Mouse (Mus musculus): ENCODE data around the gene Tgfb1.

Tgfb1 gene

DNA sequence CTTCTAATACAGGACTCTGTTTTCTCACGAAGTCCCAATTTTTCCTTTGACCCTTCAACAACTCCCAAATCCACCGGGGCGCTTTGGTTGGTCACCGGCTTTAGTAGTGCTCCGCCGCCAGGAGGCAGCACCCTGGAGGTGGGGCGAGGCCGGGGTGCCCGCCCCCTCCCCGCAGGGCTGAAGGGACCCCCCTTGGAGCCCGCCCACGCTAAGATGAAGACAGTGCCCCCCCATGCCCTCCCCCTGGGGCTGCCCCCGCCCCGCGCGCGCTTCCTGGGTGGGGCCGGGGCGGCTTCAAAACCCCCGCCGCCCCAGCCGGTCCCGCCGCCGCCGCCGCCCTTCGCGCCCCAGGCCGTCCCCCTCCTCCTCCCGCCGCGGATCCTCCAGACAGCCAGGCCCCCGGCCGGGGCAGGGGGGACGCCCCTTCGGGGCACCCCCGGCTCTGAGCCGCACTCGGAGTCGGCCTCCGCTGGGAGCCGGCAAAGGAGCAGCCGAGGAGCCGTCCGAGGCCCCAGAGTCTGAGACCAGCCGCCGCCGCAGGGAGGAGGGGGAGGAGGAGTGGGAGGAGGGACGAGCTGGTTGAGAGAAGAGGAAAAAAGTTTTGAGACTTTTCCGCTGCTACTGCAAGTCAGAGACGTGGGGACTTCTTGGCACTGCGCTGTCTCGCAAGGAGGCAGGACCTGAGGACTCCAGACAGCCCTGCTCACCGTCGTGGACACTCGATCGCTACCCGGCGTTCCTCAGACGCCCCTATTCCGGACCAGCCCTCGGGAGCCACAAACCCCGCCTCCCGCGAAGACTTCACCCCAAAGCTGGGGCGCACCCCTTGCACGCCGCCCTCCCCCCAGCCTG is at the start of gene Tgfb1:
Gene Tgfb1 (plus strand): TSS at position 323 of the 852 bp plus-strand sequence.
- ChIA-PET CTCF (interaction anchor here (0.6 to 3.0 kb wide), 19 partner anchors 8 to 581 kb away, joined by 3 to 15 read pairs (median 4); partner anchors contain the start of genes Cic (in 1 of the 4) and Tmem91 (in 1 of the 4)), POLR2A (interaction anchor here (0.6 to 2.5 kb wide), 21 partner anchors 9 to 389 kb away, joined by 3 to 13 read pairs (median 4); partner anchors contain the start of genes Tmem91 (in 2 of the 4), Hnrnpul1 (in 1 of the 4) and Pafah1b3 (in 1 of the 4))

DNA sequence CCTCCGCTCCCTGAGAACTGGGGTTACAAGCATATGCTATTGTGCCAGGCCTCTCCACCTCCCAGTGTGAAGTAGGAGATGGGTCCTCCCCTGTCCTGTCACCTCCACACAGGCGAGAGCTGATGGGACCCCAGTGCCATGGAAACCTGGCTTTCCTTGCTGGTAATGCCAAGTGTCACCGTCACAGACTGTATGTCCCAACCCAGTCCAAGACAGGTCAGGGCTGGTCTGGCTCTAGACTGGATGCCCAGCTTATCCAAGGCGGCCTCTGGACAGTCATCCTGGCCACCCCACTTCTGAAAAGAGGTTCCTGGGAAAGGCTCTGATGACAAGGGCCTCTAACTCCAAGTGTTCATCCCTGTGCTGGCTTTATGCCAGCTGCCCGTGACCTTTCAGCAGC is 49.7 kb upstream of the Tgfb1 start:
- ChIA-PET POLR2A (interaction anchor here (0.6 to 2.2 kb wide), 11 partner anchors 8 to 44 kb away, joined by 3 to 9 read pairs (median 3); partner anchors contain the start of genes B9d2 (in 1 of the 4) and Exosc5 (in 1 of the 4)), CTCF (interaction anchor here in 1 of 4 experiments (0.7 kb wide), 1 partner anchor 234 kb away, joined by 3 read pairs; no protein-coding TSS in a partner anchor)

DNA sequence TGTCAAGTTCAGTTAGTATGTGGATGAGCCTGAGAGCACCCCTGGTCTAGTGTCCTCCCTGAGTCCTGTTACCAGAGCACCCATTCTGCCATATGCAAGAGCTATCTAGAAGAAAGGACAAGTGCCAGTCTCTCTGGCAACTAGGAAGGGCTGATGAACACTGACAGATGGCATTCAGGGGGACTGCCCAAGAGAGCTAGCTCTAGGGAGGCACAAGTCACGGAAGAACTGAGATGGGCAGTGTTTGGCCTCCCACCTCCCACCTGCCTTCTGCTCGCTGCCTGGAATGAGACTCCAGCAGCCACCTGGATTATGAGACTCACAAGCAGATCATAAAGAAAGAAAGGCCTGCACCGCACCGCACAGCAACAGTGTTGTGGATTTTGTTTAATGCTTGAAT is 47.0 kb upstream of the Tgfb1 start:
- POLR2A ChIA-PET: interaction anchor here in 1 of 4 experiments (0.7 kb wide), 1 partner anchor 754 kb away, joined by 3 read pairs; no protein-coding TSS in a partner anchor
- CTCF ChIA-PET: interaction anchor here in 1 of 4 experiments (0.6 kb wide), 1 partner anchor 60 kb away, joined by 3 read pairs; no protein-coding TSS in a partner anchor

DNA sequence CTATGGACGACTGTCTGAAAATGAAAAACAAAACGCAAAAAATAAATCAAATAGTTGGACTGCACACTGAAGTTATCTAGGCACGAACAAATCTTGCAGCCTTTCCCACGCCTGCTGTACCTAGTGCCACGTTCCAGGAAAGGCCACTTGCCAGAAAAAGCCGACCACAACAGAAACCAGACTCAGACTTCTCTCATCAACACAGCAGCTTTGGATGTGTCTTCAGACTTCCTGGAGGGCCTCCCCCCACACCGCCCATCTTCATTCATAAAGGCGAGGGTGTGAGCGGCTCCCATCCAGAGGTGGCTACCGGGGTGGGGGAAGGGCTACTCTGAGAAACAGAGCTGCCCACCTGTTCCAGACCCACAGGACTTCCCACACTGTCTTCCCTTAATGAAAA is 42.7 kb upstream of the Tgfb1 start:
- ChIA-PET POLR2A (interaction anchor here in 2 of 4 experiments (0.8 to 3.9 kb wide), 8 partner anchors 13 to 44 kb away, joined by 3 to 20 read pairs (median 4); partner anchors contain the start of genes Bckdha (in 1 of the 2), Dmac2 (in 1 of the 2) and Exosc5 (in 1 of the 2)), CTCF (no interaction called here)

DNA sequence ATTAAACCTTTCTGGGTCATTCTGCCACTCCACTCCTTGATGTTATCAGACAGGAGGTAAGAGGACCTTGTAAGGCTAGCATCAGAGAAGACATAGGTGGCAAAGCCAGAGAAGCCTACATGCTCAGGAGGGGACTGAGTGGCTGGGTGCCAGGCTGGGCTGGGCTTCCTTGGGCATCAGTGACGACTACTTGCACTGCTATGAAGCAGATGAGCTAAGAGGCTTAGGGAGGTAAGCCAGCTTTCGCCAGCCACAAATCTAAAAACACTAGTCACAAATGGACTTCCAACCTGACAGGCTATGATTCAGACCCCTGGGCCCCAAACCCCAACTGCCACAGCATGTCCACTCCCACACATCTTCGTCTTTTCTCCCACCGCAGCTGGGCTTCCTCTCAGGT is 42.2 kb upstream of the Tgfb1 start:
- CTCF ChIA-PET: interaction anchor here in 1 of 4 experiments (0.5 kb wide), 1 partner anchor 92 kb away, joined by 3 read pairs; no protein-coding TSS in a partner anchor

GRCm38 (mm10) chr7:25645074-25645473 is 41.7 kb upstream of the Tgfb1 start:
- CTCF ChIA-PET: interaction anchor here in 1 of 4 experiments (0.5 kb wide), 1 partner anchor 91 kb away, joined by 3 read pairs; no protein-coding TSS in a partner anchor
- POLR2A ChIA-PET: interaction anchor here in 3 of 4 experiments (0.8 to 3.9 kb wide), 15 partner anchors 9 to 43 kb away, joined by 3 to 20 read pairs (median 3); partner anchors contain the start of genes B9d2 (in 1 of the 3), Bckdha (in 1 of the 3), Dmac2 (in 1 of the 3) and Exosc5 (in 1 of the 3)

More for the DNA sequence above, 42.2 kb upstream of the Tgfb1 start:
- POLR2A ChIA-PET: interaction anchor here in 2 of 4 experiments (0.8 to 3.9 kb wide), 11 partner anchors 12 to 43 kb away, joined by 3 to 20 read pairs (median 3); partner anchors contain the start of genes B9d2 (in 1 of the 2), Bckdha (in 1 of the 2), Dmac2 (in 1 of the 2) and Exosc5 (in 1 of the 2)

GRCm38 (mm10) chr7:25647574-25648123 is 39.2 kb upstream of the Tgfb1 start:
- POLR2A ChIA-PET: interaction anchor here (0.7 to 3.0 kb wide), 25 partner anchors 9 to 1739 kb away, joined by 3 to 14 read pairs (median 4); partner anchors contain the start of genes B9d2 (in 2 of the 4), B3gnt8 (in 1 of the 4), Dmac2 (in 1 of the 4) and Exosc5 (in 1 of the 4)
- CTCF ChIA-PET: interaction anchor here (0.7 to 2.2 kb wide), 13 partner anchors 10 to 728 kb away, joined by 3 to 14 read pairs (median 4); partner anchors contain the start of genes B3gnt8 (in 1 of the 4) and Tmem91 (in 1 of the 4)

- POLR2A ChIA-PET: interaction anchor here in 1 of 4 experiments (0.5 to 1.2 kb wide), 3 partner anchors 9 to 66 kb away, joined by 3 read pairs; partner anchors contain the start of genes Bckdha and Exosc5
- CTCF ChIA-PET: no interaction called here
These were observed 37.0 kb upstream of the Tgfb1 start for GRCm38 (mm10) chr7:25649839-25650238.

- ChIA-PET POLR2A (interaction anchor here in 2 of 4 experiments (0.5 to 2.3 kb wide), 7 partner anchors 11 to 210 kb away, joined by 3 to 10 read pairs (median 6); partner anchors contain the start of genes B9d2 (in 1 of the 2) and Tmem91 (in 1 of the 2)), CTCF (interaction anchor here in 2 of 4 experiments (0.6 to 0.9 kb wide), 3 partner anchors 26 to 1607 kb away, joined by 3 to 6 read pairs (median 4); no protein-coding TSS in a partner anchor)
These were observed 35.5 kb upstream of the Tgfb1 start for GRCm38 (mm10) chr7:25651281-25651680.

- ChIA-PET POLR2A (interaction anchor here in 2 of 4 experiments (0.6 to 2.3 kb wide), 11 partner anchors 8 to 1834 kb away, joined by 4 to 10 read pairs (median 6); partner anchors contain the start of genes B9d2 (in 1 of the 2), Sertad1 (in 1 of the 2) and Tmem91 (in 1 of the 2)), CTCF (interaction anchor here in 1 of 4 experiments (0.7 kb wide), 1 partner anchor 22 kb away, joined by 3 read pairs; no protein-coding TSS in a partner anchor)
These were observed 34.5 kb upstream of the Tgfb1 start for GRCm38 (mm10) chr7:25652244-25652759.

DNA sequence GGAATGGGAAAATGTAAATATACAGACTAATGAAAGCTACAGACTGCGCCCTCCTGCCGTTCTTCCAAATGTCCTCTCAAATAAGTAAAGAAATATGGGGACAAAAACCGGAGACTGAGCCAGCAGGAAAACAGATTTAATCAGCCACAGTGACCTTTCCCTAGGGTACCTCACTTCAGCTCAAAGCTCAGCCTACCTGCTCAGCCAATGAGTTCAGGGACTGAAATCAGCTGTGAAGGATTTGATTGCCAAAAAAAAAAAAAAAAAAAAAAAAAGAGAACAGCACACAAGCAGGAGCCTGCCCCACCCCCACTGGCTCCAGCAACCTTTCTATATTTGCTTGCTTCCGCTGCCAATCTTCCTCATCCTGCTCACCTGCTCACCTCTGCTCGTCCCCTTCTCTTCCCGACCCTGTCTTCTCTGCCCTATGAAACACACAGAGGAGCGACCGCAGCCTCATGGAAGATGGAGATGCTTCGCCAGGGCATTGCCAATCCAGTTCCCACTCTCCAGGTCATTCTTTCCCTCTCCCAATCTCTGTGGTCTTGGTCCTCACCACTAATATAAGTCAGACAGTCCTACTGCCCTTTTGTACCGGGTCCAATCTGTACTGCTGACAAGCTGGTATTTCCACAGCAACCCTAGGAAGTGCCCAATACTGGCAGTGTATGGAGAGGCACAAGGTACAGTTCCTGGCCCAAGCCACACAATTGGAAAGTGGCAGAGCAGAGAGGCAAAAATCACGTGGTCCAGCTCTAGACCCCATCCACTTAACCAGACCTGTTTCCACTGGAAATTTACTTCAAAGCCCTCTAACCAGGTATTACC is 31.0 kb upstream of the Tgfb1 start:
- POLR2A ChIA-PET: interaction anchor here (0.6 to 8.5 kb wide), 17 partner anchors 8 to 229 kb away, joined by 3 to 73 read pairs (median 5); partner anchors contain the start of genes B9d2 (in 2 of the 4), Hnrnpul1 (in 2 of the 4) and Tmem91 (in 1 of the 4)
- CTCF ChIA-PET: interaction anchor here (0.6 to 2.1 kb wide), 8 partner anchors 16 to 1638 kb away, joined by 3 to 8 read pairs (median 4); partner anchors contain the start of gene Tmem91 (in 1 of the 4)

DNA sequence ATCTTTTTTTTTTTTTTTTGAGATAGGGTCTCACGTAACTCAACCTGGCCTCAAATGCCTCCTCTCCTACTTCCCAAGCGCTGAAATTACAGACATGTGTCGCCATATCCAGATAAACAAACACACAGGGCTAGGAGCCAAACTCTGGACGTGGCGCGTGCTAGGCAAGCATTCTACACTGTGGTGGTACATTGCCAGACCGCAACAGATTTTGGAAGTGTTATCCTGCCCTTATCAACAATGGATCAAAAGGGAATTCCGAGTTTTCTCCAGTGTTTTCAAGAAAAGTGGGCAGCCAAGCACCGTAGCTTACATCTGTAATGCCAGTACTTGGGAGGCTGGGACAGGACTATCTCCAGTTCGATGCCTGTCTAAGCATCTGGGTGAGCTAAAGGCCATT is 29.0 kb upstream of the Tgfb1 start:
- ChIA-PET POLR2A (interaction anchor here in 3 of 4 experiments (0.6 to 8.5 kb wide), 9 partner anchors 10 to 125 kb away, joined by 3 to 73 read pairs (median 6); partner anchors contain the start of genes B9d2 (in 1 of the 3) and Dmac2 (in 1 of the 3)), CTCF (interaction anchor here in 1 of 4 experiments (0.7 kb wide), 1 partner anchor 1259 kb away, joined by 4 read pairs; the partner anchor contains the start of gene Smg9)

- ChIA-PET POLR2A (interaction anchor here in 3 of 4 experiments (0.6 to 8.5 kb wide), 28 partner anchors 9 to 1454 kb away, joined by 3 to 73 read pairs (median 3); partner anchors contain the start of genes B9d2 (in 2 of the 3), Tmem91 (in 2 of the 3), Dmac2 (in 1 of the 3) and Hnrnpul1 (in 1 of the 3)), CTCF (interaction anchor here in 3 of 4 experiments (0.6 to 1.5 kb wide), 6 partner anchors 9 to 1781 kb away, joined by 3 to 5 read pairs (median 4); partner anchors contain the start of gene B9d2 (in 1 of the 3))
These were observed 27.9 kb upstream of the Tgfb1 start, which contains the start of the genes Bckdha and Exosc5 for GRCm38 (mm10) chr7:25658657-25659472. Bckdha (minus strand) TSS chr7:25658981. Exosc5 (plus strand) TSS chr7:25659164.

GRCm38 (mm10) chr7:25666381-25666780 is 20.4 kb upstream of the Tgfb1 start:
- CTCF ChIA-PET: interaction anchor here in 1 of 4 experiments (1.2 to 1.3 kb wide), 2 partner anchors 8 to 14 kb away, joined by 3 to 4 read pairs; partner anchors contain the start of genes B9d2 and Tmem91
- POLR2A ChIA-PET: interaction anchor here (0.9 to 5.6 kb wide), 16 partner anchors 8 to 89 kb away, joined by 3 to 73 read pairs (median 7); partner anchors contain the start of genes B9d2 (in 2 of the 4), Bckdha (in 2 of the 4), Exosc5 (in 2 of the 4) and Hnrnpul1 (in 1 of the 4)

Measured in embryonic stem cell, embryonic (primary cell).